Mouse (Mus musculus) heart, postnatal 0 days (tissue): ENCODE data around the gene Gcm1.

Experiments used
- CTCF ChIP-seq: IDR thresholded peaks from 2 replicates; pipeline ENCODE4 v1.5.1; 2016; ENCODE audit warnings: antibody characterized with exemption, control low read depth, low read depth
- EP300 ChIP-seq: IDR thresholded peaks from 2 replicates; pipeline ENCODE4 v1.6.1; 2016; ENCODE audit warnings: antibody characterized with exemption, low read depth

DNA sequence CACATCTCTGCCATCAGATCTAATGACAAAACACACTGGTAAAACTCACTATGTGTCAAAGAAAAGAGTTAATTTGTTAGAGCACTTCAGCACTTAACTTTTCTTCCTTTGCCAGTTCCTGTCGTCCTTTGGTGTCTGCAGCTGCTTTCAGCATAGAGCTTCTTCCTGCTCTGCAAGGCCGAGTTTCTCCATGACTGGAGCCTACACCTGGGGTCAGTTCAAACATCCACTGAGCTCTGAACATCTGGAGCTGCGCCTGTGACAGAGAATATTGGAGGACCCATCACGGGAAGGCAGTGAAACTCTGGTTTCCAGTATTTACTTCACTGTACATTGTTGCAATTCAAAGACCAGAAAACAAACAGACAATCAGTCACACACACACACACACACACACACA is 49.7 kb downstream of the Gcm1 start:
- no peak for TF ChIP-seq EP300
- no peak for TF ChIP-seq CTCF
